Mouse (Mus musculus): ENCODE results near the gene Ovol2.

The Ovol2 gene

DNA sequence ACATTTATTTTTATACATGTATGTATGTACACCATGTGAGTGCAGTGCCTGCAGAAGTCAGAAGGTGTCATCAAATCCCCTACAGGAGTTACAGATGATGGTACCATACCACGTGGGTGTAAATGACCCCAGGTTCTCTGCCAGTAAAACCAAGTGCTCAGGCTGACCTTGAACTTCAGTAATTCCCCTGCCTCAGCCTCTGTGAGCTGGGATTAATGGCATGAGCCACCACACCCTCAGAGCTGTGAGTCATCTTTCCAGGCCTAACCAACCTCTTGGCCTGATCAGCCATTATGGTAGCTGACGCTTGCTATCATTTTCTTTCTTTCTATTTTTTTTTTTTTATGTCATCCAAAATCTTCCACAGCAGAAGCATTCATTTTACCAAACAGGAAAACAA is 20.6 kb downstream of the Ovol2 start:
- DNase-seq (ENCODE audit: low spot score), result no peak

- DNase-seq (ENCODE audit: low spot score), result no peak
These were observed 21.7 kb downstream of the Ovol2 start for GRCm38 (mm10) chr2:144310273-144310672.

GRCm38 (mm10) chr2:144308561-144308960 is 23.4 kb downstream of the Ovol2 start:
- DNase-seq (ENCODE audit: low spot score), result no peak

DNA sequence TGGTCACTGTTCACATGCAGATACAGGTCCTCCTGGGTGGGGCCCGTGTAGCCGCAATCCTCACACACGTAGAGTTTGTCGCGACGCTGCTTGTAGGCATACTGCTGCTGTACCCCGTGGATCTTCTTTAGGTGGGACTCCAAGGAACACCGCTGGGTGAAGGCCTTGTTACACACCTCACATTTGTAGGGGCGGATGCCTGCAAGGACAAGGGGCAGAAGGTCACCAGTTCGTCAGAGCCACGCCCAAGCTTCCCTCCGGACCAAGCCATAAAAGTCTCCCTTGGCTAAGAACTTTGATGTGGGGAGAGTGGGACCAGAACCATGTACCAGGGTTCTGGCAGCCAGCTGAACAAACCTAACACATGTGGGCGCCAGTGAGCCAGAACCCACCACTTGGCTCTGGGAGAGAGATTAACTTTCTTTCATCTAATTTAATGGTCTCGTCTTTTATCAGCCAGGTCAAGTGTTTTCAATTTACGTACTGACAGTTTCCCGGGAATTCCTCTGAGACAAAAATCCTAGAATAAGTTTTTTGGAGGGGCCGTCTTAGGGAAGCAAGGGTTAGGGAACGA is 26.1 kb downstream of the Ovol2 start:
- DNase-seq (ENCODE audit: low spot score), result no peak

- no peak for DNase-seq (ENCODE audit: low spot score)
These were observed 30.8 kb downstream of the Ovol2 start for GRCm38 (mm10) chr2:144301101-144301500.

DNA sequence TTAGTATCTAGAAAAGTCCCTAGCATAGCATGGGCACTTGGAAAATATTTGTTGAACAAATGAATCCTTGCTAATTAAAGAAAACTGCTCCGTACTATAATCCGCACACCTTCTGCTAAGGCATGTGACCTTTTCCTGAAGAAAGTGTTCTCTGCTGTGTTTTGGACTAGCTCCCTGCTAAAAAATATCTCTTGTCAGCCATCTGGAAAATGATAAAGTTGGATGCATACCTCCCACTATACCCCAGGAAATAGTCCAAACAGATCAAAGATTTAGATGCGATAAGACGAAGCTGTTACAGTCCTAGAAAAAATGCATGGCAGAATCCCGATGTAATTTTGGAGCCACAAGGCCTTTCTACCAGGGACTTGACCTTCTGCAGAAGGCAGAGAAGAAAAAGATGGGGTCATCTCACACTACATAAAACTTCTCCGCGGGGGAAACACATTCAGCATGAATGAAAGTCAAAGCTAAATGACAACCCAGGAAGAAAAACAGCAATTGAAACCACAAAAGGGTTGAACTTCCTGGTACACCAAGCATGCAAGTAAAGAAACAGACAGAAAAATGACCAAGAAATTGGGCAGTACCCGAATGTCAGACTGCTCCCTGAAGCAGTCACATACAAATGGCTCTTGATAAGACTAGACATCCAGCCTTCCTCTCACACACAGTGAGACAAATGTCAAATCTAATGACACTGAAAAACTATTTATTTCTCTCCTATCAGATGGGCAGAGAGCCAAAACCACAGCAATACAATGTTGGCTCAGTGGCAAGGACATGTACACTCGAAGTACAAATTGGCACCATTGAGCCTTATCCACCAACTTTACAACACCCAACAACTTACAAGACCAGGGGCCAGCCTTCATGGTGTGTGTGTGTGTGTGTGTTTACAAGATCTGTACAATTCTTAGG is 31.9 kb downstream of the Ovol2 start:
- DNase-seq (ENCODE audit: low spot score), result peak; percentile 55

DNA sequence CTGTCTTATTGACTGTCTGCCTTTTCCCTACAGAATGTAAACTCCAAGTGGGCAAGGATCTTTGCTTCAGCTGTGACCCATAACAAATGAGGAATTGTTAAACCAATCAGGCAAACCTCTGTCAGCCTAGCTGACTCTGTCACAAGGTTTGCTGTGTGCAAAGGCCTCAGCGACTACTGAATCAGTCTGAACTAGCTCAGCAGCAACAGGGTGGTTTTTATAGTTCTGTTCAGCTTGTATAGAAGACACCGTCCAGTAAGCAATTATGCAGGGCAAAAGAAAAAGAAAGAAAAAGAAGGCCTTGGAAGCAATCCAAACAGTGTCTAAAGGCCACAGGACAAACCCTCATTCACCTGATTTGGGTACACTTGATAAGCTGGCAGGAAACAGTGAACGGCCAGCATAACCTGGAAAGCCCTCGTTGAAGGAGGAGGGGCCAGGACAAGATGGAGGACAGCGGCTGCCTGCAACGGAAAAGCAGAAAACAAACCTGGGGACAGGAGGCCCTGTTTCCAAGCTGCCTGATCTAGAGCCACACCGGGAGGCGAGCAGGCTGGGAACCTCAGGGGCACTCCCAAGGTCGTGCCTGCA is 36.7 kb downstream of the Ovol2 start:
- peak; percentile 38 for DNase-seq (ENCODE audit: low spot score)

DNA sequence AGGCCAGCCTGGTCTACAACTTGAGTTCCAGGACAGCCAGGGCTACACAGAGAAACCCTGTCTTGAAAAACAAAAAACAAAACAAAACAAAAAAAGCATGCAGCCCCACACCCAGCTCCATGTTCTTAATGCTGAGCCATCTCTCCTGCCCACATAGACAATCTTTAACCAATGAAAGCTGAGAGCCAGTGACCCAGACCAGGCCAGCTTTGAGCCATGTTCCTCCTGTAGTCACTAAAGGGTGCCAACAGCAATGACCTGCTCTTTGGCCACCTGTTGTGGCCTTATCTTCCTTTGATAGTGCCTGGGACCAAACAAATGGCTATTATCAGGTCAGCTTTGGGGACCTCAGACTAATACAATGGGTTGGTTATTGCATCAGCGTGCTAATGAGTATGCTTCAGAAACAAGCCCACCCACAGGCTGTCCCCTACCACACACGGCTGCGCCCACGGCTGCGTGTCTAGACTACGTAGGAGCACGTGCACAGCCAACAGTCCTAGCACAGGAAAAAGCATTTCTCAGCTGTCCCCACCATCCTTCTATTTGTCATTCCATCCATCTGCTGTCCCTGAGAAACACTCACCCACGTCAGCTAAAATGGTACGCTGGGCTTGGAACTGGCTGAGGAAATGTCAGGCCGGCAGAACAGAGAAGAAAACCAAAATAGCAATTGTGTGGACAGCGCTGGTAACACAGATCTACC is 40.2 kb downstream of the Ovol2 start:
- no peak for DNase-seq (ENCODE audit: low spot score)

- peak; percentile 26 for DNase-seq (ENCODE audit: low spot score)
These were observed 41.6 kb downstream of the Ovol2 start for GRCm38 (mm10) chr2:144290321-144290720.

DNA sequence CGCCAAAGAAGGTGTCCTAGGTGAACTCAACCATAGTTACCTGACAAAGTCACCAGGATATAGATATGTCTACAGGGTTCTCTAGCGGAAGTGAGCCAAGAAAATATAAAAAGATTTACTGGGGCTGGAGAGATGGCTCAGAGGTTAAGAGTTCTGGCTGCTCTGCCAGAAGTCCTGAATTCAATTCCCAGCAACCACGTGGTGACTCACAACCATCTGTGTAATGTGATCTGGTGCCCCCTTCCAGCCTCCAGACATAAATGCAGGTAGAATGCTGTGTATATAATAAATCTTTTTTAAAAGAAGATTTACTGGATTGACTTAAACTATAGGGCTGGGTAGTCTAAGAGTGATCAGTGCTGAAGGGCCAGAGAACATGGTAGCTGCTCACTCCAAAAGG is 50.5 kb downstream of the Ovol2 start:
- DNase-seq (ENCODE audit: low spot score), result no peak

- no peak for DNase-seq (ENCODE audit: low spot score)
These were observed 51.4 kb downstream of the Ovol2 start for GRCm38 (mm10) chr2:144280568-144280967.

- DNase-seq (ENCODE audit: low spot score), result no peak
These were observed 52.2 kb downstream of the Ovol2 start for GRCm38 (mm10) chr2:144279742-144280141.

GRCm38 (mm10) chr2:144276885-144277284 is 55.1 kb downstream of the Ovol2 start:
- DNase-seq (ENCODE audit: low spot score), result no peak

- DNase-seq (ENCODE audit: low spot score), result no peak
These were observed 57.2 kb downstream of the Ovol2 start for GRCm38 (mm10) chr2:144274741-144275140.

GRCm38 (mm10) chr2:144272088-144272487 is 59.9 kb downstream of the Ovol2 start:
- no peak for DNase-seq (ENCODE audit: low spot score)

GRCm38 (mm10) chr2:144270507-144271420 is 61.2 kb downstream of the Ovol2 start, which contains the start of the genes Mgme1 and Snx5:
Gene Mgme1, plus strand, starts transcription at chr2:144270663.
Gene Snx5, minus strand, starts transcription at chr2:144270906.
- peak; percentile 93 for DNase-seq (ENCODE audit: low spot score)

DNA sequence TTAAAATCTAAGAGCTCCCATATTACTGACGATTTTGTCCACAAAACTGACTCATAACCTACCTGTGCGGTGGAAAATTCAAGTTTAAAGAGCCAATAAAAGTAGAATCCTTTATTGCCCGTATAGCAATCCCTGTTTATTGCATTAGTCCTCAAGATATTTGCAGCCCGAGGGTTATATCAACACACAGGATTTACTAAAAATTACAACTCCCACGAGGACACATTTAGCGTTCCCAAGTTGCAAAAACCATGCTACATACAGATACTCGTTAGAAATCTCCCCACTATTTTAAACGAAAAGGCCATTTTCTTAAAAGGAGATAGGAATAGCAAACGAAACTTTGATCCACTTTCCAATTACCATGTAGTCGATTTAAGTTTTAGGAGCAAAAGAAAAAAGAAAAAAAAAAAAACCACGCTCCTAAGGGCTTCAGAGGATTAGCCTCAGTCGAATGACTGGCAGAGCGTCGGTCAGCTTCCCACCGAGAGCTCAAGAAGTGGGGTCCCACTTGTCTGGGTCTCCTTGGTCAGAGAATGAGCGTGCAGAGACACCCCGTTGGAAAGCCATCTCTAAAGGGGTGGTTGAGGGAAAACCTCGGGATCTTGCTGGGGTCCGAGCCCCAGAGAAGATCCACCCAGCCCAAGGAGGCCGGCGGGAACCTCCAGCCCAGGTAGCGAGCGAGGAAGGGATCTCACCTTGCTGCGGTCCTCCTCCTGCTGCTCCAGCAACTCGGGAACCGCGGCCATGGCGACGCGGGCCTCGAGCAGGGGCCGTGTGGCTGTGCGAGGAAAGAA is 62.1 kb downstream of the Ovol2 start:
- DNase-seq (ENCODE audit: low spot score), result no peak

DNA sequence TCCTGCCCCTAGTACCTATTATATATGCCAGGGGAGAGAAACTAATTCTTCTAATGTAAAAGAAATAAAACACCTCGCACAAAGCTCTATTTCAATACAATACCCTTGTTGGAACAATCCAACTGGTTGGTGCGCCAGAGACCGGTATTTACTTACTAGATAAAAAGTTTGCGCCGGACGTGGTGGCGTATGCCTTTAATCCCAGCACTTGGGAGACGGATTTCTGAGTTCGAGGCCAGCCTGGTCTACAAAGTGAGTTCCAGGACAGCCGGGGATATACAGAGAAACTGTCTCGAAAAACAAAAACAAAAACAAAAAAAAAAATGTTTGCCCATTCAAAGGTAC is 62.7 kb downstream of the Ovol2 start:
- DNase-seq (ENCODE audit: low spot score), result no peak

DNA sequence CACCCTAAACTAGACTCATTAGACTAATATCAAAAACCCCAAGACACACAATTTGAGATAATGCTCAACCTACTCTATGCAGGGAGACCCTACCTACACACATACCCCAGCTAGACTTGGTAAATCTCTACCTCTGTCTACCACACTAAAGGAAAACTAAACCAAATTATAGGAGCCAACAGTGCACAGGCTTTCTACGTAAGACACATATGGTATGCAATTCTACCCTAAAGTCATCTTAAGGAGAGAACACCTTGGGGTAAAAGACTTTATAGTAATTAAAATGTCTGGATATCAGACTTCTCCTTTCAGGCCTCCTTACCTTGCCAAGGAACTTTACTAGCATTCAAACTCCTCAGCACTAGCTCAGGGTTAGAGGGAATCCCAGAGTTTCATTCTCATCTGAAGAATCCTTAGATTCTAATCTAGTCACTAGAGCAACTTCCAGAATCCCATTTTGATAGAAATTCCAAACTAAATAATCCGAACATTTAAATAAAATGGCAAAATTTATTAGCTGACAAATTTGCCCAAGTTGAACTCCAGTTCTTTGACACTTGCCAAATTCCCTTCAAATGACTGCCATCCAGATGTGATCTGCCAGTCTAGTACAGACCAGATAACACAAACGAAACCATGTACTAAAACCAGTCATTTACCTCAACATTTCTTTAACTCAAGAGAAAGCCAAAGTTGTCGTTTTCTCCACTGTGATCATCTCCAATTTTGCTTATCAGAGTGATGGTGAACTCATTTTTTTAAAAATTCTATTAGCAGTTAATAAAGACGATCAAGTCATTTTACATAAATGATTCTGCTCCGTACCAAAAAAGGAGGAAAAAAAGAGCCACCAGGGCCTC is 63.3 kb downstream of the Ovol2 start:
- DNase-seq (ENCODE audit: low spot score), result no peak

- DNase-seq (ENCODE audit: low spot score), result peak; percentile 67
These were observed 64.3 kb downstream of the Ovol2 start for GRCm38 (mm10) chr2:144267731-144268015.

All from lung, postnatal 25 days (tissue).